Mouse (Mus musculus): Measurements from ENCODE around the gene Dapk1.
A peak's percentile ranks its signal among the peaks of the same experiment; 100 is the strongest.

Dapk1 gene

GRCm38 (mm10) chr13:60698021-60698420 is 96.3 kb downstream of the Dapk1 start:
- DNase-seq: no peak

GRCm38 (mm10) chr13:60701671-60702171 is 100.0 kb downstream of the Dapk1 start:
- DNase-seq: no peak

- DNase-seq: peak; percentile 16 to 21
Observed at GRCm38 (mm10) chr13:60707541-60708468, 106.1 kb downstream of the Dapk1 start.

GRCm38 (mm10) chr13:60709136-60709535 is 107.4 kb downstream of the Dapk1 start:
- no peak for DNase-seq

GRCm38 (mm10) chr13:60710963-60711362 is 109.2 kb downstream of the Dapk1 start:
- DNase-seq: no peak

GRCm38 (mm10) chr13:60713537-60713936 is 111.8 kb downstream of the Dapk1 start:
- DNase-seq: no peak

- no peak for DNase-seq
Observed at GRCm38 (mm10) chr13:60716107-60716506, 114.4 kb downstream of the Dapk1 start.

GRCm38 (mm10) chr13:60717421-60717820 is 115.7 kb downstream of the Dapk1 start:
- DNase-seq: no peak

- no peak for DNase-seq
Observed at GRCm38 (mm10) chr13:60719581-60719980, 117.8 kb downstream of the Dapk1 start.

- no peak for DNase-seq
Observed at GRCm38 (mm10) chr13:60722763-60723162, 121.0 kb downstream of the Dapk1 start.

GRCm38 (mm10) chr13:60728276-60729054 is 126.7 kb downstream of the Dapk1 start:
- no peak for DNase-seq

- DNase-seq: no peak
Observed at GRCm38 (mm10) chr13:60729055-60729402, 127.3 kb downstream of the Dapk1 start.

GRCm38 (mm10) chr13:60730587-60730986 is 128.8 kb downstream of the Dapk1 start:
- no peak for DNase-seq

- DNase-seq: no peak
Observed at GRCm38 (mm10) chr13:60731001-60731400, 129.3 kb downstream of the Dapk1 start.

- DNase-seq: peak; percentile 14
Observed at GRCm38 (mm10) chr13:60735306-60735705, 133.6 kb downstream of the Dapk1 start.

GRCm38 (mm10) chr13:60736421-60737105 is 134.8 kb downstream of the Dapk1 start:
- DNase-seq: no peak

GRCm38 (mm10) chr13:60737632-60738324 is 136.0 kb downstream of the Dapk1 start:
- no peak for DNase-seq

GRCm38 (mm10) chr13:60738429-60738828 is 136.7 kb downstream of the Dapk1 start:
- peak; percentile 60 to 63 for DNase-seq

- DNase-seq: no peak
Observed at GRCm38 (mm10) chr13:60740248-60740647, 138.5 kb downstream of the Dapk1 start.

GRCm38 (mm10) chr13:60742611-60743010 is 140.9 kb downstream of the Dapk1 start:
- DNase-seq: no peak

- no peak for DNase-seq
Observed at GRCm38 (mm10) chr13:60743381-60744077, 141.8 kb downstream of the Dapk1 start.

- DNase-seq: peak; percentile 67 to 72
Observed at GRCm38 (mm10) chr13:60744078-60744460, 142.3 kb downstream of the Dapk1 start.

All from cerebellum, adult 18-20 months (tissue).